Mouse (Mus musculus) hindbrain, embryonic 10.5 days (tissue): ENCODE data around the gene Senp1. TPM values are rescaled to one million over a fixed set of nuclear protein-coding genes. Genes with fewer than 3 reads are reported as not detected.

ENCODE experiments used
- DNase-seq: peaks from one replicate; pipeline ENCODE4 v3.0.0-alpha.2; 2017; ENCODE audit warnings: low spot score
- H3K27ac ChIP-seq: fragments of 300-500 bp; sonication (generic); 2 replicates; pipeline ENCODE4 v1.5.1; 2016; ENCODE audit warnings: mild to moderate bottlenecking, moderate library complexity
- H3K27me3 ChIP-seq: fragments of 300-500 bp; sonication (generic); 2 replicates; pipeline ENCODE4 v1.6.1; 2016; ENCODE audit warnings: mild to moderate bottlenecking; ENCODE audit not compliant: poor library complexity, insufficient read depth, severe bottlenecking
- H3K36me3 ChIP-seq: fragments of 300-500 bp; sonication (generic); 2 replicates; pipeline ENCODE4 v1.6.1; 2016; ENCODE audit warnings: mild to moderate bottlenecking, moderate library complexity
- H3K4me1 ChIP-seq: fragments of 300-500 bp; sonication (generic); replicated peaks from 2 replicates; pipeline ENCODE4 v1.6.1; 2016; ENCODE audit warnings: mild to moderate bottlenecking
- H3K4me3 ChIP-seq: fragments of 300-500 bp; sonication (generic); 2 replicates; pipeline ENCODE4 v1.5.1; 2016; ENCODE audit warnings: mild to moderate bottlenecking, moderate library complexity
- H3K9me3 ChIP-seq: fragments of 300-500 bp; sonication (generic); 2 replicates; pipeline ENCODE4 v1.6.1; 2016; ENCODE audit warnings: mild to moderate bottlenecking, moderate library complexity
- WGBS: fragments of 180-500 bp; shearing (Covaris S2); methylation state at CpG from one replicate; pipeline ENCODE4 v1.1.7; 2016; 5-methylcytosine and 5-hydroxymethylcytosine counted together
- polyA plus RNA-seq: library from polyadenylated mRNA; unstranded; fragments of >200 nt; fragmentation: Nextera tagmentation; extraction: Ambion mirVana; gene quantifications from 2 replicates; pipeline ENCODE4 v1.2.1, GENCODE M21; 2016

Senp1 gene
- polyA plus RNA-seq, 1 experiment from 2014 or later = 36.5 TPM

GRCm38 (mm10) chr15:98066602-98067001, 26.9 kb downstream of the Senp1 start:
- WGBS = 96% methylated on average over 12 of the region's 12 CpGs
- H3K9me3 ChIP-seq = no peaks in the 10 kb centered on the region
- H3K36me3 ChIP-seq = peaks cover 100% of the 10 kb centered on the region
- no peaks in the 10 kb centered on the region for H3K27me3 ChIP-seq
- H3K4me3 ChIP-seq = no peak overlapping the region
- no peak for DNase-seq
- no peaks in the 10 kb centered on the region for H3K4me1 ChIP-seq
- H3K27ac ChIP-seq = no peak overlapping the region

DNA sequence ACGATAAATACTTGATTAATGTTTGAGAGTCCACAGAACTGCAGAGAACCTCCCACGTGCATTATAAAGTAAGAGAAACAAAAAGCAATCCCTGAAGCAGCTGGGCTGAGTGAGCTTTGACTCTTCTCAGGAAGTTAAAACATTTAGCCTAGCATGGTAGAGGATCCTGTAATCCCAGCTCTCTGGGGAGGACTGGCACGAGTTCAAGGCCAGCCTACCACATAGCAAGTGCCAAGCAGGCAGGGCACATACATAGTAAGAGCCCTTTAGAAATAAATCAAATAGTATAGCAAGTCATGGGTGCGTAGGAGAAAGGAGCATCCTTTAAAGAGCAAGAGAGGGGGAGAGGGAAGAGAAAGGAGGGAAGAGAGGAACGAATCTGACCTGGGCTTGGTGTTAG, 27.7 kb downstream of the Senp1 start:
- Histone ChIP-seq H3K36me3 (peaks cover 100% of the 10 kb centered on the region), H3K27ac (no peak overlapping the region), H3K9me3 (no peaks in the 10 kb centered on the region), H3K4me1 (no peaks in the 10 kb centered on the region), H3K27me3 (no peaks in the 10 kb centered on the region), H3K4me3 (no peak overlapping the region)
- 94% methylated on average over 5 of the region's 5 CpGs for WGBS
- no peak for DNase-seq

GRCm38 (mm10) chr15:98055246-98055645, 38.3 kb downstream of the Senp1 start:
- peak; percentile 65 for DNase-seq
- H3K27ac ChIP-seq = no peak overlapping the region
- H3K9me3 ChIP-seq = no peaks in the 10 kb centered on the region
- 0 out of 2 replicates have a peak, but pooled peaks cover 3% of the 10 kb centered on the region for H3K4me1 ChIP-seq
- 36% methylated on average over 5 of the region's 5 CpGs for WGBS
- H3K4me3 ChIP-seq = no peak overlapping the region
- H3K27me3 ChIP-seq = no peaks in the 10 kb centered on the region
- peaks cover 85% of the 10 kb centered on the region for H3K36me3 ChIP-seq

DNA sequence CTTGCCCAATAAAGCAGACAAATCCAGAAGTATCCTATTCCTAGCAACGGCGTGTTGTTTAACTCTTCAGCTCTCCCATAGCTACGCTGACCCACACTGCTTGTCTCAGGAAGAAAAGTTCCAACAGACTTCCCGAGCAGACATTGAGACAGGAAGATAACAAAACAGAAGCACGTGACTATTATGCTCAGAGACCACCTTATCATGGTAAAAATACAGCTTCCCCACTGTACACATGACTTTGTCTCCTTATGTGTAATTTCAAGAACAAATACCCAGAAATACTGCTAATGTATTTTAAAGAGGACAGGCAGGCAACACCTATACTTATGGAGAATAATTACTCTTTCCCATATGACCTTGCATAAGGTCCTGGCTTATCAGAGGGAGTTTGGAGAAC, 41.9 kb downstream of the Senp1 start:
- 92% methylated on average over 5 of the region's 5 CpGs for WGBS
- no peak overlapping the region for H3K27ac ChIP-seq

GRCm38 (mm10) chr15:98048918-98049700, 44.4 kb downstream of the Senp1 start:
- H3K36me3 ChIP-seq = peaks cover 92% of the 10 kb centered on the region
- H3K27me3 ChIP-seq = no peaks in the 10 kb centered on the region
- H3K4me1 ChIP-seq = no peaks in the 10 kb centered on the region
- no peak overlapping the region for H3K27ac ChIP-seq
- H3K4me3 ChIP-seq = no peak overlapping the region
- 89% methylated on average over 13 of the region's 13 CpGs for WGBS
- DNase-seq = no peak
- H3K9me3 ChIP-seq = peaks cover 8% of the 10 kb centered on the region; the same call in 1 of the 2 replicates

More for the DNA sequence above, 41.9 kb downstream of the Senp1 start:
- peaks cover 86% of the 10 kb centered on the region for H3K36me3 ChIP-seq
- H3K9me3 ChIP-seq = no peaks in the 10 kb centered on the region
- no peak for DNase-seq
- no peak overlapping the region for H3K4me3 ChIP-seq
- H3K4me1 ChIP-seq = 0 out of 2 replicates have a peak, but pooled peaks cover 3% of the 10 kb centered on the region
- H3K27me3 ChIP-seq = no peaks in the 10 kb centered on the region

GRCm38 (mm10) chr15:98044387-98044786, 49.2 kb downstream of the Senp1 start:
- peaks cover 8% of the 10 kb centered on the region; the same call in 1 of the 2 replicates for H3K9me3 ChIP-seq
- H3K4me3 ChIP-seq = no peak overlapping the region
- H3K27ac ChIP-seq = no peak overlapping the region
- H3K27me3 ChIP-seq = no peaks in the 10 kb centered on the region
- 92% methylated on average over 5 of the region's 5 CpGs for WGBS
- H3K36me3 ChIP-seq = peaks cover 97% of the 10 kb centered on the region
- H3K4me1 ChIP-seq = no peaks in the 10 kb centered on the region
- DNase-seq = no peak

DNA sequence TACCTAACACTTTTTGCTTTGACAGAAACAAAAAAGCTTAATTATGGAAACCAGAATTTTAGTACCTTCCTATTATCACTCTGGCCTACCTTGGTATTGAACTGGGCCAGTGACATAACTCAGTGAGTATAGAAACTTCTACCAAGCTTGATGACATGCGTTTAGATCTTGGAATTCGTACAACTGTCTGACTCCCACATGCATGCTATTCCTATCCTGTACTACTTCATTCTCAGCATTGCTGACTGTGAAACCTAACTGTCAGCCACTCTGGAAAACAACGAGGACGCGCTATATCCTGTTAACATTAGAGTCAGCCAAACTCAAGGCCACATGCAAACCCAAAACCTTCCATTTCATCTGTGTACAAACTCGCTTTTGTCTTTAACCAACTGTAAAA, 49.6 kb downstream of the Senp1 start:
- no peak for DNase-seq
- no peak overlapping the region for H3K27ac ChIP-seq
- 93% methylated on average over 6 of the region's 6 CpGs for WGBS

DNA sequence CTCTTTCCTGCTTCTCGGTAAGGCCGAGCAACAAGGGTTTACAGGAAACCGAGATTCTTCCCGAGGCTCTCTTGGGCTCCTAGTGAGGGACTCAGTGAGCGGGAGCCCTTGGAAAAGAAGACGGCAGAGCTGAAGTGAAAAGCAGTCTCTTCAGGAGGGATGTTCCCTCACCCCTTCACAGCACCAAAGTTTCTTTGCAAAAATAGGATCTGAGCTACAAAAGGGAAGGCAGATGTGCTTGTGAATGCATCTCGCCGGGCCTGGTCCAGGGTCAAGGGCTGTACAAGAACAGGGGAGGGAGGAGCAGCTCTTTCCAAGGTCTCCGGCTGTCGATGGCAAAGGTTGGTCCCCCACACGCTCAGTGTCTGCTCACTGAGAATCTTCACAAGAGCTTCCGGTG, 51.0 kb downstream of the Senp1 start:
- Histone ChIP-seq H3K4me3 (no peak overlapping the region), H3K4me1 (no peaks in the 10 kb centered on the region), H3K36me3 (peaks cover 95% of the 10 kb centered on the region), H3K9me3 (peaks cover 8% of the 10 kb centered on the region; the same call in 1 of the 2 replicates), H3K27me3 (no peaks in the 10 kb centered on the region), H3K27ac (no peak overlapping the region)
- 93% methylated on average over 12 of the region's 12 CpGs for WGBS
- no peak for DNase-seq

More for the DNA sequence above, 49.6 kb downstream of the Senp1 start:
- Histone ChIP-seq H3K36me3 (peaks cover 97% of the 10 kb centered on the region), H3K27me3 (no peaks in the 10 kb centered on the region), H3K4me1 (no peaks in the 10 kb centered on the region), H3K4me3 (no peak overlapping the region), H3K9me3 (peaks cover 8% of the 10 kb centered on the region; the same call in 1 of the 2 replicates)

GRCm38 (mm10) chr15:98039682-98040081, 53.9 kb downstream of the Senp1 start:
- peaks cover 92% of the 10 kb centered on the region for H3K36me3 ChIP-seq
- no peak for DNase-seq
- 90% methylated on average over 10 of the region's 10 CpGs for WGBS

GRCm38 (mm10) chr15:98036578-98036977, 57.0 kb downstream of the Senp1 start:
- Histone ChIP-seq H3K27ac (no peak overlapping the region), H3K9me3 (0 out of 2 replicates have a peak, but pooled peaks cover 2% of the 10 kb centered on the region), H3K27me3 (no peaks in the 10 kb centered on the region), H3K4me1 (peaks cover 26% of the 10 kb centered on the region), H3K4me3 (no peak overlapping the region), H3K36me3 (peaks cover 65% of the 10 kb centered on the region)
- no peak for DNase-seq
- WGBS = 91% methylated on average over 5 of the region's 5 CpGs

More at GRCm38 (mm10) chr15:98039682-98040081, 53.9 kb downstream of the Senp1 start:
- Histone ChIP-seq H3K27ac (no peak overlapping the region), H3K9me3 (peaks cover 4% of the 10 kb centered on the region; the same call in 1 of the 2 replicates), H3K4me3 (no peak overlapping the region), H3K4me1 (peaks cover 15% of the 10 kb centered on the region), H3K27me3 (no peaks in the 10 kb centered on the region)

- Histone ChIP-seq H3K9me3 (0 out of 2 replicates have a peak, but pooled peaks cover 2% of the 10 kb centered on the region), H3K36me3 (peaks cover 51% of the 10 kb centered on the region), H3K4me1 (peaks cover 34% of the 10 kb centered on the region), H3K4me3 (no peak overlapping the region), H3K27me3 (no peaks in the 10 kb centered on the region), H3K27ac (peak overlapping the region; percentile 78)
- DNase-seq = no peak
- 4% methylated on average over 3 of the region's 3 CpGs for WGBS
These were observed 58.3 kb downstream of the Senp1 start for GRCm38 (mm10) chr15:98035076-98035755.

- Histone ChIP-seq H3K27me3 (no peaks in the 10 kb centered on the region), H3K4me1 (peaks cover 41% of the 10 kb centered on the region), H3K9me3 (0 out of 2 replicates have a peak, but pooled peaks cover 2% of the 10 kb centered on the region), H3K27ac (peak overlapping the region; percentile 25; the same call in 1 of the 2 replicates), H3K36me3 (peaks cover 33% of the 10 kb centered on the region), H3K4me3 (no peak overlapping the region)
- no peak for DNase-seq
- WGBS = 74% methylated on average over 9 of the region's 9 CpGs
These were observed 60.3 kb downstream of the Senp1 start for GRCm38 (mm10) chr15:98033233-98033748.
